Mouse (Mus musculus): Measurements from ENCODE around the gene Ky.

- TF ChIP-seq POLR2A (IDR thresholded peaks at IDR 0.05; ENCODE audit: low read depth, low read length) (no peak), CTCF (IDR thresholded peaks at IDR 0.05; ENCODE audit: extremely low read depth, insufficient read depth, insufficient read length, insufficient replicate concordance) (peak; percentile 91)
These were observed 39.3 kb downstream of the Ky start for GRCm38 (mm10) chr9:102544773-102545366.

Measured in spleen, adult 2 months (tissue).